Mouse (Mus musculus) cerebellum, adult 18-20 months (tissue): ENCODE measurements at regions not wholly inside any gene's neighbourhood (a gene's known extent, or its start where the extent isn't known, plus 50 kb on each side); places are given as distances from the start of the nearest gene placed in this dataset.

Experiments used
- DNase-seq, 2 experiments: peaks; one replicate each; pipeline ENCODE4 v3.0.0; 2021

DNA sequence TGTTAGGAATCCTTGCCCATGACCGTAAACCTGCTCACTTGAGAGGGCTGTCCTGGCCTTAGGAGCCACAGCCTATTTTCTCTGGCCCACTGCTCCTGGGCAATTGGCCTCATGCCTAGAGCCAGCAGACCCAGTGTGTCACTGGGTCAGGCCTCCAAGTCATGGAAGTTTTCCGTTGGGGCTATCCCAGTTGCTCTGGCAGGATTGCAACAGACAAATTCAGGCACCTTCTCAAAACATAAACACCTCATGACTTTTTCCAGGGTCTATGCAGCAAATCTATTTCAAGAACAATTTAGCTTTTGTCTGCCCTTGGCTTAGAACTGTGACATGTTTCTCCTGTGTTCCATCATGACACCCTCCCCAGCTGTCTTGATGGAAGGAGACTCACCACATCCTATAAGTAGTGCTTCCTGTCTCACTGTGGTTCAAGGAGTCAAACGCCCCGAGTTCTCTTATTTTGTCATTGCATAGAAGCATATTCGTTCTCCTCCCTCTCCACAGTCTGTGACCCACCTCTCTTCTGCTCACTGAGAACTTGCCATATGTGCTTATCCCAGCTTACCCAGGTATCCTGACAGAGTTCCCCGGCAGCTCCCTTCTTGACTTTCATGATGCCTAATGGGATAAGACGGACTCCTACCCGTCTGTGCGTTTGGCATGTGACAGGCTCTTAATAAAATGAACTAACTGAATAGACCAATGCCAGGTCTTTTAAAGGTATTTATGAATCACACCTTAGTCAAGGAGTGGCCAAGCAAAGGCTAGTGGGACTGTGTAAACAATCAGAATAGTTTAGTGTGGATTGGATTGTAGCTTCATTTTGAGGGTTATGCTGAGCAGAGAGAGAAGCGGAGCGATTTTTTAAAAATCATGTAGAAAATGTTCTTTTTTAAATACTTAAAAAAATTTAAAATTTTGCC lies 108.2 kb upstream of the Serp2 start:
- DNase-seq = no peak

DNA sequence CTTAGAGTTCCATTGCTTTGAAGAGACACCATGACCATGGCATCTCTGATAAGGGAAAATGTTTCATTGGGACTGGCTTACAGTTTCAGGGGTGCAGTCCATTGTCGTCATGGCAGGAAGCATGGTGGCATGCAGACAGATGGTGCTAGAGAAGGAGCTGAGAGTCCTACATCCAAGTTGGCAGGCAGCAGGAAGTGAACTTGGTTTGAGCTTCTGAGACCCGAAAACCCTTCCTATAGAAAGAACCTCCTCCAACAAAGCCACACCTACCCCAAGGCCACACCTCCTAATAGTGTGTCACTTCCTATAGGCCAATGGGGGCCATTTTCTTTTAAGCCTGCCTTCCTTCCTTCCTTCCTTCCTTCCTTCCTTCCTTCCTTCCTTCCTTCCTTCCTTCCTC lies 107.1 kb upstream of the Serp2 start:
- DNase-seq = no peak

DNA sequence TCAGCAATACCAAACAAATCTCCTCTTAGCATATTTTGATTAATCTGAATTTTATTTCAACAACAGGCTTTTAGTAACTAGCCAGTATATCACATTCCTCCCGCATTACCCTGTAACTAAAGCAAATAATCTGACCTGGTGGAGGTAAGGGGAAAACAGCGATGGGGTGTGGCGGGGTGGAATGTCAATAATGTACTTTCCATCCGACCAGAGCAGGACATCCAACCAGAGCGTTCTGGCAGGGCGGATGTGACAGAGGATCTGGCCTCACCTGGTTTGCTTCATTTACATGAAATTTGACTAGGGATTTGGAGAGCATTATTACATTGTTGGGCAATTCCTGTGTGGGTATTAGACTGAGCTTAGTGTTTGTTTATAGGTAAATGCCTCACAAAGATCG lies 106.2 kb upstream of the Serp2 start:
- DNase-seq = no peak

DNA sequence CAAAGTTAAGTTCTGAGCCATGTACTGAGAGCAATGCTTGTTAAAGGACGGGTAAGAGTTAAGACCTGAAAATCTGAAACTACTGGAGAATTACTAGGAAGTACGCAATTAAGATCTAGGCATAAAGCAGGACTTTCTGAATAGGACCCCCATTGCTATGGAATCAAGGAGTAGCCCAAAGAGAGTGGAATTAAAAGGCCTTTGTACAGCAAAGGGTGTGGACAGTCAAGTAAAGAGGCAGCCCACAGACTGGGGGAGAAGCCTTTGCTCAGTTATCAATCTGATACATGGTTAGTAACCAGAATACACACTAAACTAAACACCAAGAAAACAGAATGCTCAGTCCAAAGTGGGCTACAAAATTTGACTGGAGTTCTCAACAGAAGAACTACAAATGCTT lies 104.2 kb upstream of the Serp2 start:
- no peak for DNase-seq

DNA sequence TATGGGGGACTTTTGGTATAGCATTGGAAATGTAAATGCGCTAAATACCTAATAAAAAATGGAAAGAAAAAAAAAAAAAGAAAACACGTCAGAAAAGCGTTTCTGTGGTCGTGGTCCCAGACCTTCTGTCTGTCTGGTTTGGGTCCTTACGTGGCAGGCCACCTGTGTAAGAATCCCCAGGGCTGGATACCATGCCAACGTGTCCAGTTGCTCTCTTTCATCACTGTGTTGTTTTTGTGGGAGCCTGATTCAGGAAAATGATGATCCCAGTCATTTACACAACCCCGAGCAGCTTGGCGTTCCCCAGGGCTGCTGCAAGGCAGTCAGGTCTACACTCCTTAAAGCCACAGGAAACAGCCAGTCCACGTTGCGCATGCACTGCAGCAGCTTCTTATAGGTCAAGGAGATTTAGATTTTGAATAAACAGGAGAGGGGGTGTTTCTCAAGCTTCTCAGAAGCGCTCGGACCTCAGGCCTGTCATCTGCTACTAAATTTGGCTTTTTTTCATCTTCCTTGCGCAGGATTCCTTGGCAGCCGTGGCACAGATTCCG lies 102.3 kb upstream of the Serp2 start:
- peak; percentile 36 to 43 for DNase-seq

DNA sequence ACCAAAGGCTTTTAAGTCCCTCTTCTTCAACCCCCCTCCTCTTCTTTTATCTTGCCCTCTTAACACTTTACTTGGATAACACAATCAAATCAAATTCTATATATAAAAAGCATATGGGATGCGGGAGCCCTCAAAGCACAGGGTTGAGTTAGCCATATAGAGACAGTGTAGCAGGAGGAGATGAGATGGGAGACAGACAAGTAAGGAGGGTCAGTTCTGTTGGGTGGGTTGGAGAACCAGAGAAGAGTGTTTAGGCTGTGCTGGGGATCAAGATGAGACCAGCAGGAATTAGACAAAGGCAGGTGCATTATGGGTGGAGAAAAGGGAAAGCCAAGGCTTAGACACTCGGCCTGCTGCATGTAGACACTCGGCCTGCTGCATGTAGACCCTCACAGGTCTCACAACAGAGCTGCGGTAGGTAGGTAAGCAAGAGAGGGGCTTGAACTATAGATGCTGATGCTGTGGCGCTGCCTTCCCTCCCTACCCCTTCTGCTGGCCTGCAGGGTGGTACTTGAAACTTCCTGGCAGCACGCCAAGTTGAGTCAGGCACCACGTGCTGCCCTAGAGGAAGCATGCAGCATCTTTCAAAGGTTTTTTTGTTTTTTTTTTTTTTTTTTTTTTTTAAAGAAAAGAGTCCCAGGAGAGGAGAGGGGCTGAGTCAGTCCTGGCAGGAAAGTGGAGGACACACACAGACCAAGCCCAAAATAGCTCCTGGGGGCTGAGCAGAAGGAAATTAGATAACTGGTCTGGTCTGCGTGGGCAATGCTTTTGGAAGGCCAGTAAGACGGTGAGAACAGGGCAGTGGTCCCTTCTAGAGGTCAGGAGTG lies 101.3 kb upstream of the Serp2 start:
- peak; percentile 23 to 49 for DNase-seq

DNA sequence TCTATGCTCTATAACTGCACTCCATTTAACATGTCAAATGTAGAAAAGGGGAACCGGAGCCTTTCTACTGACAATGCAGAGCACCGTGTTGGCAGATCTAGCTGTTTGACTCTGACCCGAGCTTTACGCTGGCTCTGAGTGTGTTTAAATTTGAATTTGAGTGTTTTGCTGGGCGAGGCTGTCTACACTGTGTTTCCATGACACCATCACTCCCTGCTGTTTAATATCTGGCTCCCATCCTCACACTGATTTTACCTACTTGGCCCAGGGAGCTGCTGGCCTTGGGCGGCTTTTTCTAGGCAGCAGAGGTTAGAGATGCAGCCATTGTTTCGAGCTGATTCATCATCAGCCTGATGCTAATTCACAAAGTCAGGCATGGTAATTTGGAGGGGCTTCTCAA lies 100.7 kb upstream of the Serp2 start:
- peak; percentile 49 to 54 for DNase-seq

DNA sequence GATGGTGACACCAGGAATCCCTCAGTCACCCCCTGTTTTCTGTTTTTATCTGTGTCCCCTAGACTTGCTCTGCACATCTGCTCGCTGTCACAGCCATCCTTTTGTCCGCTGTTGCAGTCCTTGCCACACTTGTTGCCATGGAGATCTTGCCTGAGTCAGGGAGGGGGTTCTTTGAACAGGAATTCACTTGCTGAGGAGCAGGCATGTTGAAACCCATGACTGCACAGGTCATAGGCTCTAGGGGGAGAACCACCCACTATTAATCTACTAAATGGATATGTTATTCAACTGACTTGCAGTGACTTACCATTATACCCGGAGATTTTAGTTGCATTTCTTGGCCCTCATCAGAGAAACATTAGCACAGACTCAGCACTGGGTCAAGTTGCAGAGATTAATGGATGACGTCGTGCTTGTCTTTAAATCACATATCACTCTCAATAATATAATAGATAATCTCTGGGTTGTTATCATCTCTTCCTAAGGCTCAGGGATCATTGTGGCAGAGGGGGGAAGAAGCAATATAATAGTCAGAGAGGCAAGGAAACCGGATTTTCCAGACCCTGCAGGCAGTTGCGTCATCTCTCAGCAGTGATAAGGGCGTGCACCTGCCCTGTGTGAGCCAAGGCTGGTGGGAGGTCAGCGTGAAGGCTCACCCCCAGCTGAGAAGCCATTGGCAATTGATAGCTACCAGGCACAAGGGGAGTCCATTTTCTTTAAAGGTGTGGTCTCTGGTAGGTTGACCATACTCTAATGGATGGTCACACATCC lies 95.9 kb upstream of the Serp2 start:
- DNase-seq = no peak

DNA sequence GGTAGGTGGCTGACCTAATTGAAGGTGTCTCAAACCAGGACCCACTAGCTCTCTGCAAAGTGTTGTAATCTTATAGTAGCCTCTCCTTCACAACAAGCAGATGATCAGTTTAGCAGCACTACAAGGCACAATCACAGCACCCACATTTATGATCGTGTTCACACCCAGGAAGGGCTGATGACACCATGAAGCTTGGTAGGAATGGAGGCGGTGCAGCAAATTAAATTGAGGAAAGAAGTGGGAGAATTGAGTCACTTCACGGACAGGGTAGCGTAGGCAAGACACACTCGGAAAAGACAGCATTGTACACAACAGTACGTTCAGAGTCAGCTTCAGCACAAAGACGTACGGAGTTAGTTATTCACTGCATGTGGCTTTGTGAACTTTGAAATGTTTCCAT lies 94.4 kb upstream of the Serp2 start:
- no peak for DNase-seq

DNA sequence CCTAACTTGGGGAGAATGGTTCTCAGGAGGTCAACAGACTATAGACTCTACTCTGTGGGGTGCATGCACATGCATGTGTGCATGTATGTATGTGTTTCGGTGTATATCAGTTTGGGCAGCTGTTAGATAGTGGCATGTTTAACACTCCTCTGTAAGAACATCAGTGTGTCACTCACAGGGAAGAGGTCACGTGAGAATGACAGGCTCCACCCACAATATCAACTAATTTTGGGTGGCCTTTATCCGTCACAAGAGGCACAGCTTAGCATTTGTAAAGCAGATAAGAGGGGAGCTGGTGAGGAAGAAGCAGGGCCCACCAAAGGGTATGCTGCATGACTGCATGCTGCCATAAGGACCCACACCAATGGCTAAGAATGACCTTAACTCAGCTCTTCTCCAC lies 93.2 kb upstream of the Serp2 start:
- no peak for DNase-seq

DNA sequence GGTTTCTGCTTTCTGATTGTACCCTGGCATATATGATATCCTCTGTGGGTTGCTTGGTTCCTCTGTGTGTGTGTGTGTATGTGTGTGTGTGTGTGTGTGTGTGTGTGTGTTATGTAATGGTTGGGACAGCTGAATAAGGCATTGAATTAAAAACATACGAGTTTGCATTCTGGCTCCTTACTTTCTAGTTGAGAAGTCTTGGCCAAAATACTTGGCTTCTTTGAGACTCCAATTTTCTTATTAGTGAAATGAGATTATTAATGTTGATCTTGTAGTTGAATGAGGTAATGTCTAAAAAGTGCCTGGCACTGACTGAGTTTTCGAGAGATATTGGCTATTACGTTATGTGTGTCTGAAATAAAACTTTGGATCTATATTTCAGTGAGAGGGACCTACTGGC lies 88.0 kb upstream of the Serp2 start:
- DNase-seq = no peak

DNA sequence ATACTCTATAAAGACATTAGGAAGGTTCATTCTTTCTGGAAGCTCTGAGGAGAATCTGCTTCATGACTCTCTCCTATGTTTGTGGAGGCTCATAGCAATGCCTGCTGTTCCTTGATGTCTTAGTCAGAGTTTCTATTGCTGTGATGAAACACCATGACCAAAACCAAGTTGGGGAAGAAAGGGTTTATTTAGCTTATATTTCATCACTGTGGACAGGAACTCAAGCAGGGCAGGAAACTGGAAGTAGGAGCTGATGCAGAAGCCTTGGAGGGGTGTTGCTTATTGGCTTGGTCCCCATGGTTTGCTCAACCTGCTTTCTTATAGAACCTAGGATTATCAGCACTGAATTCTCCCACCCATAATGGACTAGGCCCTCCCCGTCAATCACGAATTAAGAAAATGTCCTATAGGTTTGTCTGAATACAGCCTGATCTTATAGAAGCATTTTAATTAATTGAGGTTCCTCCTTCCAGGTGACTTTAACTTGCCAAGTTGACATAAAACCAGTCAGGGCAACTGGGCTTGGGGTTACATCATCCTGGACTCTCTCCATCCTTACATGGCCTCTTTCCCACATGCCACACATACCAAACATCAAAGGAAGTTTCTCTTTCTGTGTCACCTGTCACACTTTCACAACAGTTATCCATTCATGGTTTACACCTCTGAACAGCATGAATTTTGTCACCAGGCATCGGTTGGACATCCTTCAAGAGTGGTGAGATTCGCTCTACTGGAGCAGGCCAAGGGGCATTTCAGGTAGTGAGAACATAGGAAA lies 85.3 kb upstream of the Serp2 start:
- DNase-seq = no peak

DNA sequence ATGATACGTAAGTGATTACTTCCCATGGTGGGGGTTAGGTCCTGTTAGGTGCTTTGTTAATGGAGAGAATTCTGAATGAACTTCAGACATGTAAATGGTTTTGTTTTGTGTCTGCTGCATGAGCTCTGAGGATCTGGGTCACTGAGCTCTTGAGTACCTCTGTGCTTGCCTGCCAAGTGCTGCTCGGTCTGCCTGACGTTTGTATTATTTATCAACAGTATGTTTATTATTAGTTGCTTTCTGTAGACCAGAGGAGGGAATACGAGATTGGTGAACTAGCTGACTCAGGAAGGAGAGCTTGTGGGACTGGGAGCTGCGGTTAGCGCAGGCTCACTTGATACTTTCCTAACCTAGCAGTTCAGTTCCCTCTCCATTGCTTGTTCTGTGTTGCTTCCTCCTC lies 76.5 kb upstream of the Serp2 start:
- DNase-seq = no peak

DNA sequence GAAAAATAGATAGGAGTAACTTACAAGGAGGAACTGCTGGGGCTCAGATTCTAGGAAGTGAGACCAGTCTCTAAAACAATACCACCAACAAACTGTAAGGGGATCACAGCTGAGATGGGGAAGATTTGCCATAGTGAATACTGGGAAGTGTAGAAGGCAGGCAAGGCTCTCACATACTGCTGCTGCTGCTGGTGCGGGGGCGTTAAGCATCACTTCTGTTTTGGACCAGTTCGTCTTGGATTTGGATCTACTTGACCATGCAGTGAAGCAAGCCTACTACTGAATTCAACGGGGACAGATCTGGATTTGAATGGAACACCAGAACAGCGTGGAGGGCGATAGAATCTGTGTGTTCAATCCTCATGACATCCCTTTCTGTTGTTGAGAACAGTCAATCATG lies 76.1 kb upstream of the Serp2 start:
- DNase-seq = no peak

DNA sequence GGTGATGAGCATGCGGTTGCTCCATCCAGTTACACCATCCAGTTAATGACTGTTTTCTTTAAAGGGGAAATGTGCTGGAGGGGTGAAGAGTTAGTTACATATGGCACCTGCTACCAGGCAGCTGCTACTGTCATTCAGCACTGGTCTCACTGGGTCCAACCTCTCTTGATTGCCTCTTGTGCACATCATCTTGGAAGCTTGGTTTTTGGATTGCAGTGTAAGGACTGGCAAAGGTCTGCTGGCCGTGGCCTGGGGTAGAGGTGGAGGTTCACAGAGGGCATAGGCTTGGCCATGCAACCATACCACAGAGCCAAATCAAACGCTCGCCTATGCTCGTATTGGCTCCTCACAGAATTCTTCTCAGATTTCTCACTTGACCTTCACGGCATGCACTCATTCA lies 75.1 kb upstream of the Serp2 start:
- no peak for DNase-seq

DNA sequence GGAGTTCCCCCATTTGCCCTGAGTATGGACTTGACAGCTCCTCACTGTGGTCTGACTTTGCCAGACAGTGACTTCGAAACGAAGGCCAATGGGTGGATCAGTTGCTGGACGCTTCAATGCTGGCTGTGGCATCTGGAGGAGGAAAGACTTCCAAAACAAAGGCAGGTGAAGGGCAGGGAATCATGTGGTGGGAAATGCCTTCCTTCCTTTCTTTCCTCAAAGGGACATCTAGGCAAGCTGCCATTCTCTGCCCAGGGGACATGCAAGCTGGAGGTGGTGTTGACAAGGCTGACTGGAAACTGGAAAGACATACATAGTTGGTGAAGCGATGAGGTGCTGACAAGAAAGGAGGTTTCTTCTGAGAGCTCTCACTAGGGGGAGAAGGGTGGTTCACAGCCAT lies 74.5 kb upstream of the Serp2 start:
- DNase-seq = no peak

DNA sequence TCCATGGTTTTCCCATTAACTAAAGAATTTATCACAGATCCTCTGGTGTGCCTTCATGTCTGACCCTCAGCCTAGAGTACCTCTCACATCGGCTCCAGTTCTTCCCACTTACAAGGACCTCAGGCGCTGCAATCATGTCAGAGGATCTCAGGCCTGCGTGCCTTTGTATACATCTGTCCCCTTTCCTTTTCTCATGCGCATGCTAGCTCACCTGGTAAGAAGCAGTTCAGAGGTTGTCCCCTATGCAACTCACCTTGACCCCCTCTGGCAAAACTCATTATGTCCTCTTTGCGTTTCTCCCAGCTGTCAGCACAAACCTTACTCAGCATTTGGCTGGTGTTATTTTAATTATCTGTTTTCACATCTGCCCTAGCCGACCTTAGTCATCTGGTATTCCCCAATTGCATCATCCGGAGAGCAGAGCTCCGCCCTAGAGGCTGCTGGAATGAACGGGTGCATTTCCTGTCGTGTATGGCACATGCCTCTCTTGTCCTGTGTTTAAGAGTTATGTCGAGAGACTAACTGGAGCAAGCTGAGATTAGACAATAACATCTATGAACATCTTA lies 73.3 kb upstream of the Serp2 start:
- DNase-seq = no peak

DNA sequence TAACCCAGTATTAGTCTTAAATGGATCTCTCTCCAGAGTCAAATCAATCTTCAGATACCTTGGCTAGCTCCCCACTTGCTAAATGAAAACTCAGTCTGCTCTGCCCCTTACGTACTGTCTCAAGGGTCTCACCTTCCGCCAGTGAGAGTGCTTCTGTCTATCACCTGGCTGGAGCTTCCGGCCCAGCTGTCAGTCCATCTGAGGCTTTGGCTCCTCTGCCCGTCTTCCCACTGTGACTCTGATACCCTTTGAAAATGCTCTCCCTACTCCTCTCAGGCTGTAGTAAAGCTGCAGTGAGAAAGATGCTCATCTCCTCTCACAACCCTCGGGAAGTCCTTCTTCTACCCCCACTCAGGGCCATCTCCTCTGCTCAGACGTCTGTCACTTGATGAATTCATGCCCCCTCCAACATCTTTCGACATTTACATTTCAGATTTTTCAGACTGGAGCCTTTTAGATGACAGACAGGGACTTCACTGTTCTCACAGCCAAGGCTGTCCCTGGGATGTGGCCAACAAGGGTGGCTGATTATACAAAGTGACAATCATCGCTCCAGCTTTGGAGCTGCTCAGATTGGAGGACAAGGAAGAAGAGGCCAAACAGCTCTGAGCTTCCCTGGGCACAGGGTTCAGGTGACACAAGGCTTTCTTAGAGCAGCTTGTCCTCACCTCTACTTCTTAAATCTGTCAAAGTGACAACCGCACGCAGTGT lies 71.6 kb upstream of the Serp2 start:
- DNase-seq = peak; percentile 69 to 70

DNA sequence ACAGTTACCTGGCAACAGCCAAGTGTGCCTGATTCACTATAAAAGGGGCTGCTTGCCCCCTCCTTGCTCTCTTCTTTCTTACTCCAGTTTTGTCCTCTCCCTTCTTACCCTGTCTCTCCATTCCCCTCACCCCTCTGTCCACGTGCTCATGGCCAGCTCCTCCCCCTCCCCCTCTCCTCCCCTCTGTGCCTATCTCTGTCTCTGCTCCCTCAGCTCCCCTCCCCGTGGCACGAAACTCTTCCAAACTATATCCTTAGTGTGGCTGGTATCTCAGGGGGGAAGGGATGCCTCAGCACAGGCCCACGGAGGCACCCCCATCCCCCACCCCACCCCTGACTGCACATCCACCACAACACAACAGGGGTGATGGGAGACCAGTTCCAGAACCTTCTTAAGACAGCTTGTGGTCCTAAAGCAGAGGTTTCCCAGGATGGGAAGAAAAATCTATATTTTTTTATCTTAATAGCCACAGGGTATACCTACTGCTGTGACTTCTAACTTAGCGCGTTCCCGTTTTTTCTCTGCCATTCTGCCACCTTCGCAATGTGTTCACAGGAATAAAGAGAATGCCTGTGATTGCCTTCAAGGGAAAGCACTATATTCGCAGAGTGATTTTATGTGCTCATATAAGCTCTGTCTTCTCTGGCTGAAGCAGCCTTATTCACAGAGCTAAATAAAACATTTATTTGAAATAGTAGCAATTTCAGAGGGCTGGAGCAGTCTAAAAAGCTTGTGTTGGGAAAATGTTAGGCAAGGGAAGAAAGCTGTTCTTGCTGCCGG lies 69.1 kb upstream of the Serp2 start:
- no peak for DNase-seq

DNA sequence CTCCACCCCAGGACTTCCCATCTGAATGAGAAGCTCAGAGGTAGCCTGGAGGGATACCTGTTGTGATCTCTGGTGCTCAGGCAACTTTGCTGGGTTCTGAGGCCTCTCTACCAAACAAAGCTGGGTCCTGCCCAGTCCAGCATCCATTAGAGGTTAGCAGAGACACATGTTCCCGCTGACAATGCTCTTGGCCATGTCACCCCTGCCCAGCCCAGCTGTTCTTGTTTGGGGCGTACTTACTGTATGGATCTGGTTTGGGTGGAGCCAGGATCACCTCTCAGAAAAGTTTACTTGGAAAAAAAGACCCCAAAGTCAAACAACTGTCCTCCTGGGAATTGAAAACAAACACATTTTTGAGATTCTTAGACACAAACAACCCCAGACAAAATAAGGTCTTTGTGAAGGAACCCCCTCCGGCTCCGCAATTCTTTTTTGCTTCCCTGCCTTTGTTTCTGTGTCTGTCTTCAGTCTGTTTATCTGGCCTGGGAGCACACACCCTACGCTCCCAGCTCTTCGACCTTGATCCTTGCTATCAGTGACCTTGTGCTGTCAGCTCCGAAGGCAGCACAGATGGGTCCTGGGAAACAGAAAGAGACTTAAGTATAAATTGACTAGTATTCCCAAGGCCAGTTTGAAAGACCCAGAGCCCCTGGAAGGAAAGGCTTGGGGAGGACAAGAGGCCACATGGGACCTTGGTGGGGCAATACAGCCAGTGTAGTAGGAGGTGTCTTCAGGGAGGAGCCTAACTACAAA lies 68.1 kb upstream of the Serp2 start:
- DNase-seq = no peak
